Mouse (Mus musculus): ENCODE data around the gene Pbld1. TPM values are rescaled to one million over a fixed set of nuclear protein-coding genes. Genes with fewer than 3 reads are reported as not detected.
A peak's percentile ranks its signal among the peaks of the same experiment; 100 is the strongest.

Gene Pbld1
- polyA plus RNA-seq, 2 experiments, result 3.8 to 5.2 TPM

DNA sequence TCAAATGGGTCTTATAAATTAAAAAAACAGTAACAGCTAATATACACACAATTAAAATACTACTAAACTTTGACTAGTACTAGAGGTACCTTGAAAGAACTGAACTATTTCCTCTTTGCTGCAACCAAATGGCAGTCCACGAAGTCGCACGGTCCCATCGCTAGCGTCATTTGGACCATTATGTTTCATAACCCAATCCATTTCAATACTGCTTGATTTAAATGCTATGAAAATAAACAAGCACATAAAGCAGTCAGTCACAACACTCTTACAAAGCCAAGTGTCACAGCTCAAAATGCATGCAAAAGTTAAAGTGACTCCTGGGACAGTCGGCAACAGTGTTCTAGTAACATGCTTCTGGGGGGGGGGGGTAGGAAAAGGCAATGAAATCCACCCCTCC, 40.7 kb upstream of the Pbld1 start:
- H3K4me2 ChIP-seq (ENCODE audit: low read depth), result no peak overlapping the region
- no peak overlapping the region for H3K4me3 ChIP-seq (ENCODE audit: insufficient read depth in 1 of 2, low read depth in 2 of 2, low read length in 2 of 2)
- 92% methylated on average over 6 of the region's 6 CpGs for WGBS (ENCODE audit: insufficient replicate concordance)
- peaks cover 34% of the 10 kb centered on the region for H3K36me3 ChIP-seq (replicated peaks; ENCODE audit: control insufficient read depth, insufficient read depth, low read depth)
- ATAC-seq (ENCODE audit: insufficient read depth) (no peak), DNase-seq (ENCODE audit: low read depth in 3 of 3, low spot score in 3 of 3) (no peak)
- TF ChIP-seq CTCF (IDR thresholded peaks at IDR 0.05; ENCODE audit: low read depth) (no peak), EP300 (IDR thresholded peaks at IDR 0.05; ENCODE audit: low read depth) (no peak)
- H3K27me3 ChIP-seq (ENCODE audit: control insufficient read depth, insufficient read depth, low read length), result no peaks in the 10 kb centered on the region
- H3K9ac ChIP-seq (replicated peaks), result no peak overlapping the region
- H3K4me1 ChIP-seq (replicated peaks; ENCODE audit: control insufficient read depth in 2 of 2, insufficient read depth in 2 of 2, low read length in 1 of 2), result peaks cover 10 to 14% of the 10 kb centered on the region in 2 experiments; a peak in 3 of 4 replicates
- no peaks in the 10 kb centered on the region for H3K9me3 ChIP-seq (ENCODE audit: control insufficient read depth, low read length)
- H3K27ac ChIP-seq, result no peak overlapping the region

DNA sequence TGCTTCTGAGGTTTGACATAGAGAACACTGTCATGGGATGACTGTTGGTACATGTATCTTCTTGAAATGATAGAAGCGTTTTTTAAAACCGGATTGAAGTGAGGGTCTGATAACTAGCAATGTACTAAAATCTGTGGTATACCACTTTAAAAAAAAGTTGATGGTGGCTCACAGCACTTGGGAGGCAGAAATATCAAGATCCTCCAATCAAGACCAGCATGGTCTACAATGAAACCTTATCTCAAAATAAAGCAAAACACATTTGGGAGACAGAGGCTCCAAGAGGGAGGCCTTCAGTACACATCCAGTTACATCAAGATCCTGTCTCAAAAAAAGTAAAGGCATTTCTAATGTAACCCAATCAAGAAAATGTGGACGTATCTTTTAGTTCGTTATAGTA, 38.3 kb upstream of the Pbld1 start:
- Histone ChIP-seq H3K27me3 (ENCODE audit: control insufficient read depth, insufficient read depth, low read length) (no peaks in the 10 kb centered on the region), H3K9me3 (ENCODE audit: control insufficient read depth, low read length) (no peaks in the 10 kb centered on the region), H3K4me2 (ENCODE audit: low read depth) (peak overlapping the region; percentile 90), H3K27ac (no peak overlapping the region), H3K36me3 (replicated peaks; ENCODE audit: control insufficient read depth, insufficient read depth, low read depth) (peaks cover 13% of the 10 kb centered on the region), H3K9ac (replicated peaks) (peak overlapping the region; percentile 99), H3K4me1 (replicated peaks; ENCODE audit: control insufficient read depth in 2 of 2, insufficient read depth in 2 of 2, low read length in 1 of 2) (peaks cover 17% of the 10 kb centered on the region in 2 experiments), H3K4me3 (ENCODE audit: insufficient read depth in 1 of 2, low read depth in 2 of 2, low read length in 2 of 2) (peak overlapping the region; percentile 81 to 100; a peak in 3 of 4 replicates)
- DNase-seq (ENCODE audit: low read depth in 3 of 3, low spot score in 3 of 3), result peak in 2 of 3 experiments; percentile 29 to 48
- no peak for ATAC-seq (ENCODE audit: insufficient read depth)
- TF ChIP-seq EP300 (IDR thresholded peaks at IDR 0.05; ENCODE audit: low read depth), result no peak
- no peak for TF ChIP-seq CTCF (IDR thresholded peaks at IDR 0.05; ENCODE audit: low read depth)
- 18% methylated on average over 4 of the region's 4 CpGs for WGBS (ENCODE audit: insufficient replicate concordance)

DNA sequence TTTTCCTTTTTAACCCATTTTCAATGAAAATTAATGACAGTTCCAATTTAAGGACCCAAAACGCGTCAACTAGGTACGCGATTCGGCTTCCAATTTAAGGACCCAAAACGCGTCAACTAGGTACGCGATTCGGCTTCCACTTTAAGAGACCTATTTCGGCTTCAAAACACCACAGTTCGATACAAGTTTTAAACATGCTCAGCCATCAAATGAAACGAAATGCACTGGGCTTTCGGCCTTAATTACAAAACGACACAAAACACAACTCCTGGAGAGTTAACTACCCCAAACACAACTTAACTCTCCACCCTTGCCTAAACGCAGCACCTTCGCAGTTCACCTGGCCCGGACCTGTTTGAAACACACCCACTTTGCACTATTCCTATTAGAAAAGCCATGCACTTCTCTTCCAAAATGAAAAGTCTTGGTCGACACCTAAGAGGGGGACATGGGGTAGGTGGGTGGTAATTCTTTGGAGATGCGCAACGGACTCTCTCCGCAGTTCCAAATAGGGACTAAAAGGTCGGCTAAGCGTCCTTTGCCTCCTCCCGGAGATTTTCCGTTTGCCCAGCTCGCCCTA, 37.3 kb upstream of the Pbld1 start:
- no peaks in the 10 kb centered on the region for H3K27me3 ChIP-seq (ENCODE audit: control insufficient read depth, insufficient read depth, low read length)
- peaks cover 4% of the 10 kb centered on the region for H3K36me3 ChIP-seq (replicated peaks; ENCODE audit: control insufficient read depth, insufficient read depth, low read depth)
- TF ChIP-seq CTCF (IDR thresholded peaks at IDR 0.05; ENCODE audit: low read depth), result no peak
- TF ChIP-seq EP300 (IDR thresholded peaks at IDR 0.05; ENCODE audit: low read depth), result no peak
- peak overlapping the region; percentile 90 for H3K4me2 ChIP-seq (ENCODE audit: low read depth)
- peaks cover 17% of the 10 kb centered on the region in 2 experiments for H3K4me1 ChIP-seq (replicated peaks; ENCODE audit: control insufficient read depth in 2 of 2, insufficient read depth in 2 of 2, low read length in 1 of 2)
- H3K9ac ChIP-seq (replicated peaks), result peak overlapping the region; percentile 99
- no peak for ATAC-seq (ENCODE audit: insufficient read depth)
- no peaks in the 10 kb centered on the region for H3K9me3 ChIP-seq (ENCODE audit: control insufficient read depth, low read length)
- no peak for DNase-seq (ENCODE audit: low read depth in 3 of 3, low spot score in 3 of 3)
- peak overlapping the region; percentile 87 for H3K27ac ChIP-seq
- WGBS (ENCODE audit: insufficient replicate concordance), result under 1% methylated on average over 27 of the region's 27 CpGs
- H3K4me3 ChIP-seq (ENCODE audit: insufficient read depth in 1 of 2, low read depth in 2 of 2, low read length in 2 of 2), result peak overlapping the region; percentile 81 to 100

DNA sequence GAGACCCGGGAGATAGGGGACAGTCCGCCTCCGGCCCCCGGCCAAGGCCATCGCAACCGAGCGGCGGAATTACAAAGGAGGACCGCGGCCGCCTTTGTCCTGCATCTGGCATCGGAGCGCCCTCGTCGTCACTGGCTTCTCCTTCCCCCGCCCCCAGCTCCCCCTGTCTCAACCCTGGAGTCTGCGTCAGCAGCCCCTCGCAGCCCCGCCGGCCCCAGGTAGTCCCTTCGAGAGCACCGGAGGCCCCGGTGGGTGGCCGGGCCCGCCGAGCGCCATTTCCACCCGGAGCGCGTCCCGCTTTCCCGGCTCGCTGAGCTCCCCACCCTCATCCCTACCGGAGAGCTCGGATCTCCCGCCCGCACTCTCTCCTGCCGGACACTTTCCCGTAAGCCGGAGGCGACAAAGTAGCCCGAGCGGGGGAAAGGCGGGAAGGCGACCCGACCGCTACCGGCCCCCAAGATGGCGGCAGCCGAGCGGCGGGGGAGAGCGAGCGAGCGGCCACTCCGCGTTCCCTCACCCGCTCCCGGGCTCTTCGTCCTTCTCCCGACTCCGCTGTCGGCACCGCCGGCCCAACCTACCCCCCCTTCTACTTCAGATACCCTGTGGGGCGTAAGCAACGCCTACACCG, 36.7 kb upstream of the Pbld1 start:
- peak overlapping the region; percentile 81 to 100 for H3K4me3 ChIP-seq (ENCODE audit: insufficient read depth in 1 of 2, low read depth in 2 of 2, low read length in 2 of 2)
- peak overlapping the region; percentile 90 for H3K4me2 ChIP-seq (ENCODE audit: low read depth)
- no peaks in the 10 kb centered on the region for H3K9me3 ChIP-seq (ENCODE audit: control insufficient read depth, low read length)
- under 1% methylated on average over 63 of the region's 68 CpGs for WGBS (ENCODE audit: insufficient replicate concordance)
- ATAC-seq (ENCODE audit: insufficient read depth), result peak; percentile 58
- no peaks in the 10 kb centered on the region; the same call in none of the 2 replicates for H3K36me3 ChIP-seq (replicated peaks; ENCODE audit: control insufficient read depth, insufficient read depth, low read depth)
- peak overlapping the region; percentile 87 for H3K27ac ChIP-seq
- peak overlapping the region; percentile 99 for H3K9ac ChIP-seq (replicated peaks)
- no peaks in the 10 kb centered on the region for H3K27me3 ChIP-seq (ENCODE audit: control insufficient read depth, insufficient read depth, low read length)
- no peak for TF ChIP-seq EP300 (IDR thresholded peaks at IDR 0.05; ENCODE audit: low read depth)
- TF ChIP-seq CTCF (IDR thresholded peaks at IDR 0.05; ENCODE audit: low read depth), result no peak
- H3K4me1 ChIP-seq (replicated peaks; ENCODE audit: control insufficient read depth in 2 of 2, insufficient read depth in 2 of 2, low read length in 1 of 2), result peaks cover 17% of the 10 kb centered on the region in 2 experiments
- no peak for DNase-seq (ENCODE audit: low read depth in 3 of 3, low spot score in 3 of 3)

Data from liver, embryonic 14.5 days (tissue).